Mouse (Mus musculus) thymus, adult 2 months (tissue): ENCODE measurements around the gene Ces2f.

Source experiments
- CTCF ChIP-seq: fragments of 200-500 bp; IDR thresholded peaks from 2 replicates; pipeline ENCODE4 v1.5.1; 2012; ENCODE audit warnings: mild to moderate bottlenecking, control low read depth, low read length, moderate library complexity, borderline replicate concordance; ENCODE audit not compliant: control insufficient read depth, poor library complexity, insufficient read depth; ENCODE audit errors: extremely low read depth
- POLR2A ChIP-seq: fragments of 200-500 bp; IDR thresholded peaks from 2 replicates; pipeline ENCODE4 v1.6.1; 2012; ENCODE audit warnings: mild to moderate bottlenecking, low read length, control low read depth, moderate library complexity; ENCODE audit not compliant: control insufficient read depth, poor library complexity, insufficient read depth; ENCODE audit errors: extremely low read depth

DNA sequence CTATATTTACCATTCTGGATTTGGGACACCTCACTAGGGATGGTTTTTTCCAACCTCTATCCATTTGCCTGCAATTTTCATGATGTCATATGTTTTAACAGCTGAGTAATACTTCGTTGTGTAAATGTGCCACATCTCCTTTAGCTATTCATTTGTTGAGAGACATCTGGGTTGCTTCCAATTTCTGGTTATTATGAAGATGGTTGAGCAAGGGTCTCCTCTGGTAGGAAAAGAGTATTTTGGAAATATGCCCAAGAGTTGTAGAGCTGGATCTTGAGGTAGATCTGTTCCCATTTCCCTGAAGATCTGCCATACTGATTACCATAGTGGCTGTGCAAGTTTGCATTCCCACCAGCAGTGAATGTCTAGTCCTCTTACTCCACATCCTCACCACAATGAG, 40.0 kb upstream of the Ces2f start:
- TF ChIP-seq CTCF = no peak
- no peak for TF ChIP-seq POLR2A
